Mouse (Mus musculus) lung, postnatal 0 days (tissue): ENCODE measurements at regions not wholly inside any gene's neighbourhood (a gene's known extent, or its start where the extent isn't known, plus 50 kb on each side); places are given as distances from the start of the nearest gene placed in this dataset.

Source experiments
- CTCF ChIP-seq: IDR thresholded peaks from 2 replicates; pipeline ENCODE4 v1.5.1; 2016; ENCODE audit warnings: antibody characterized with exemption, mild to moderate bottlenecking
- EP300 ChIP-seq: IDR thresholded peaks from 2 replicates; pipeline ENCODE4 v1.6.1; 2016; ENCODE audit warnings: antibody characterized with exemption, mild to moderate bottlenecking, control low read depth

- no peak for TF ChIP-seq CTCF
- no peak for TF ChIP-seq EP300
Observed at GRCm38 (mm10) chr9:23060526-23060925, 162.3 kb upstream of the Bmper start.
